Mouse (Mus musculus) kidney, postnatal 0 days (tissue): ENCODE data around the gene Slamf1. TPM values are rescaled to one million over a fixed set of nuclear protein-coding genes. Genes with fewer than 3 reads are reported as not detected.

Source experiments
- ATAC-seq: fragments of 200-750 bp; cut with Nextera tagmentation; replicated peaks from 2 replicates; pipeline ENCODE4 v1.8.0; 2017; ENCODE audit warnings: low read depth, moderate number of reproducible peaks, moderate TSS enrichment, moderate library complexity; ENCODE audit not compliant: low FRiP score
- DNase-seq: peaks from one replicate; pipeline ENCODE4 v3.0.0-alpha.2; 2016; ENCODE audit warnings: low spot score
- H3K27ac ChIP-seq: fragments of 300-500 bp; sonication (generic); 2 replicates; pipeline ENCODE4 v1.5.1; 2014; ENCODE audit warnings: mild to moderate bottlenecking
- H3K27me3 ChIP-seq: fragments of 300-500 bp; sonication (generic); 2 replicates; pipeline ENCODE4 v1.6.1; 2014; ENCODE audit warnings: low read length, mixed read lengths; ENCODE audit not compliant: insufficient read depth
- H3K36me3 ChIP-seq: fragments of 300-500 bp; sonication (generic); 2 replicates; pipeline ENCODE4 v1.6.1; 2014; ENCODE audit warnings: low read length, mixed read lengths; ENCODE audit not compliant: insufficient read depth
- H3K4me1 ChIP-seq: fragments of 300-500 bp; sonication (generic); replicated peaks from 2 replicates; pipeline ENCODE4 v1.6.1; 2014; ENCODE audit warnings: antibody characterized with exemption, low read length, mixed read lengths; ENCODE audit not compliant: insufficient read depth
- H3K4me2 ChIP-seq: fragments of 300-500 bp; sonication (generic); 2 replicates; pipeline ENCODE4 v1.6.1; 2014; ENCODE audit warnings: mild to moderate bottlenecking, low read length, moderate library complexity, mixed read lengths
- H3K4me3 ChIP-seq: fragments of 300-500 bp; sonication (generic); replicated peaks from 2 replicates; pipeline ENCODE4 v1.5.1; 2014; ENCODE audit warnings: low read depth, low read length
- H3K9ac ChIP-seq: fragments of 300-500 bp; sonication (generic); 2 replicates; pipeline ENCODE4 v1.6.1; 2014; ENCODE audit warnings: low read depth, low read length
- H3K9me3 ChIP-seq: fragments of 300-500 bp; sonication (generic); replicated peaks from 2 replicates; pipeline ENCODE4 v1.6.1; 2016; ENCODE audit warnings: low read length, inconsistent platforms, mixed read lengths
- CTCF ChIP-seq: IDR thresholded peaks from 2 replicates; pipeline ENCODE4 v1.5.1; 2016; ENCODE audit warnings: antibody characterized with exemption, low read depth, mild to moderate bottlenecking, moderate library complexity
- WGBS: fragments of 180-500 bp; shearing (Covaris S2); extraction: QIAGEN DNeasy Blood & Tissue Kit; methylation state at CpG from one replicate; pipeline ENCODE4 v1.1.7; 2014; 5-methylcytosine and 5-hydroxymethylcytosine counted together
- polyA plus RNA-seq: library from polyadenylated mRNA; unstranded; fragments of >200 nt; fragmentation: Nextera tagmentation; extraction: Ambion mirVana; gene quantifications from 2 replicates; pipeline ENCODE4 v1.2.1, GENCODE M21; 2015

The Slamf1 gene
- polyA plus RNA-seq, 1 experiment from 2014 or later: 0.03 TPM

GRCm38 (mm10) chr1:171821331-171821730 is 54.4 kb downstream of the Slamf1 start:
- H3K9me3 ChIP-seq: no peaks in the 10 kb centered on the region
- 49% methylated on average over 1 of the region's 1 CpGs for WGBS
- H3K4me3 ChIP-seq: no peak overlapping the region
- no peaks in the 10 kb centered on the region for H3K27me3 ChIP-seq
- H3K27ac ChIP-seq: no peak overlapping the region
- TF ChIP-seq CTCF: no peak
- no peak for ATAC-seq
- H3K36me3 ChIP-seq: no peaks in the 10 kb centered on the region
- H3K4me2 ChIP-seq: no peak overlapping the region
- H3K9ac ChIP-seq: no peak overlapping the region
- no peak for DNase-seq
- H3K4me1 ChIP-seq: no peaks in the 10 kb centered on the region

DNA sequence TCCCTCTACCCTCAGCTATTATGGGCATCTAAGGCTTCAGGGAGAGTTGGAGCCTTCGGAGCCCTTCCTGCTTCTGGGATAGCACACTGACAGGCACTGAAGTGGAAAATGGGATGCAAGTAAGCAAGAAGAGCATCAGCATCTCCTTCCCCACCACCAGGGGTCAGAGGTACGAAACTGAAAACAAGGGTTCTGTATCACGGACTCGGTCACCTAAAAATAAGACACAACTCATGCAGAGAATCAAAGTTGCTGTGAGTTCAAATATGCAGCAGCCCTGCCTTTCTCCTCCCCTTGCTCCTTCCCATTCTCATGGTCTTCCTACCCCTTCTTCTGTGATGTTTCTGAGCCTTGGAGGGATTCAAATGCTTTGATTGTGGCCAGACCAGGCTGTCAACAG is 58.5 kb downstream of the Slamf1 start:
- Histone ChIP-seq H3K27ac (no peak overlapping the region), H3K27me3 (no peaks in the 10 kb centered on the region), H3K4me1 (no peaks in the 10 kb centered on the region), H3K9ac (no peak overlapping the region), H3K4me2 (no peak overlapping the region), H3K9me3 (no peaks in the 10 kb centered on the region), H3K4me3 (no peak overlapping the region), H3K36me3 (no peaks in the 10 kb centered on the region)
- peak; percentile 17 for DNase-seq
- TF ChIP-seq CTCF: peak; percentile 59
- no peak for ATAC-seq
- 26% methylated on average over 4 of the region's 4 CpGs for WGBS

- H3K4me2 ChIP-seq: no peak overlapping the region
- H3K4me3 ChIP-seq: no peak overlapping the region
- DNase-seq (peak; percentile 65), ATAC-seq (no peak)
- TF ChIP-seq CTCF: peak; percentile 72
- no peaks in the 10 kb centered on the region for H3K36me3 ChIP-seq
- no peaks in the 10 kb centered on the region for H3K4me1 ChIP-seq
- no peak overlapping the region for H3K9ac ChIP-seq
- H3K9me3 ChIP-seq: no peaks in the 10 kb centered on the region
- H3K27me3 ChIP-seq: no peaks in the 10 kb centered on the region
- no peak overlapping the region for H3K27ac ChIP-seq
These were observed 59.2 kb downstream of the Slamf1 start for GRCm38 (mm10) chr1:171826164-171826563.

GRCm38 (mm10) chr1:171827674-171828073 is 60.7 kb downstream of the Slamf1 start:
- no peak for DNase-seq
- Histone ChIP-seq H3K4me1 (no peaks in the 10 kb centered on the region), H3K4me3 (no peak overlapping the region), H3K9ac (no peak overlapping the region), H3K9me3 (no peaks in the 10 kb centered on the region), H3K27me3 (no peaks in the 10 kb centered on the region), H3K27ac (no peak overlapping the region), H3K36me3 (no peaks in the 10 kb centered on the region), H3K4me2 (no peak overlapping the region)
- no peak; the same call in 1 of the 2 replicates for TF ChIP-seq CTCF
- ATAC-seq: no peak

GRCm38 (mm10) chr1:171839488-171839887 is 72.6 kb downstream of the Slamf1 start, which contains the start of gene Cd84:
Cd84 (plus strand) TSS chr1:171839697.
- DNase-seq: no peak
- H3K4me1 ChIP-seq: no peaks in the 10 kb centered on the region
- H3K9me3 ChIP-seq: no peaks in the 10 kb centered on the region
- H3K4me2 ChIP-seq: no peak within 1 kb of the TSS
- ATAC-seq: no peak
- no peaks in the 10 kb centered on the region for H3K36me3 ChIP-seq
- 89% methylated on average over 3 of the region's 3 CpGs for WGBS
- H3K9ac ChIP-seq: no peak within 1 kb of the TSS
- H3K27me3 ChIP-seq: no peaks in the 10 kb centered on the region
- TF ChIP-seq CTCF: no peak
- no peak within 1 kb of the TSS for H3K4me3 ChIP-seq
- no peak within 1 kb of the TSS for H3K27ac ChIP-seq

- H3K4me2 ChIP-seq: no peak overlapping the region
- H3K4me3 ChIP-seq: no peak overlapping the region
- ATAC-seq (no peak), DNase-seq (no peak)
- no peaks in the 10 kb centered on the region for H3K4me1 ChIP-seq
- no peaks in the 10 kb centered on the region for H3K27me3 ChIP-seq
- WGBS: 76% methylated on average over 4 of the region's 4 CpGs
- no peaks in the 10 kb centered on the region for H3K9me3 ChIP-seq
- no peaks in the 10 kb centered on the region for H3K36me3 ChIP-seq
- H3K27ac ChIP-seq: no peak overlapping the region
- H3K9ac ChIP-seq: no peak overlapping the region
- no peak for TF ChIP-seq CTCF
These were observed 73.6 kb downstream of the Slamf1 start for GRCm38 (mm10) chr1:171840450-171841023.
